Mouse (Mus musculus): Measurements from ENCODE around the gene Lrmda.

Gene Lrmda

GRCm38 (mm10) chr14:22727548-22727947, 708.0 kb downstream of the Lrmda start:
- DNase-seq (ENCODE audit: low spot score), result no peak

DNA sequence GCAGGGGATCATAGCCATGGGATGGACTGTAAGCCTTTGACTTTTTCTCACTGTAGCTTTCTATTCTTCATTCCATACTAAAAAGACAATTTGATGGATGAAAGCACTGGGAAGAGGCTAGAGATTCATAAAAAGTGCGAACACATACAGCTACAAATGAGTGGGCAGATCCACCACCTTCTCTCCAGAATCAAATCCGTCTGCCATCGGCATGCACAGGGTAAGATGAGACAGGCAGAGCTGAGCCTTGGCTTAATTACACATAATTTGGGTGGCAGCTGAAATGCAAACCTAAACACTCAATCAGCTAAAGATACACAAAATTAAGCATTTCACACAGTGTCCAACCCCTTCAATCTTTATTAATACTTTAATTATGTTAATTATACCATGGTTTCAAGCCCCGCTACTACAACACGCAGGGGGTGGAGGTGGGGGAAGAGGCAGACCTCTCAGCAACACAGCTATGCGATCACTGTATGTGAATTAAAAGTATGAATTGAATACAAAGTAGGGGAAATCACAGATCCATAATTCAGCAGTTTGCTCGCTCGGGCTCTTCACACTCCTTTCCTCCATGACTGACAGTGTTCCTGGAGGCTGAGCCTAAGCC, 709.2 kb downstream of the Lrmda start:
- no peak for DNase-seq (ENCODE audit: low spot score)

DNA sequence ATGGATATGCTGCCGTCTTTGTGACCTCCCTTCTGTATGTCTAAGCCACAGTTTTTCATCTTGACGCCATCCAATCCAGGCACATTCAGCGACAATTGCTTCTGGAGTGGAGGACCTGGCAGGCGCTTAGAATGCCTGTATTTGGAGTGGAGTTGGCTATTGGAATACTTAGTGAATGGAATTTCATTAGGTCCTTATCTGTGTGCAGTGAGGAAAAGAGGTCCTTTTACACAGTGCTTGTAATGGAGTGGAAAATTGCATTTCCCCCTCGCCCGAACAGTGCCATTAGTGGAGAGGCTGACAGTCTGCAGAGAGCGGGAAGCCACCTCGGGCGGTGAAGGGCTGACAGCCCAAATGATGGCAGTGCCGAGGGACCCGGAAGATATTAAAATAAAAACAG, 719.1 kb downstream of the Lrmda start:
- no peak for DNase-seq (ENCODE audit: low spot score)

GRCm38 (mm10) chr14:22742527-22742926, 723.0 kb downstream of the Lrmda start:
- DNase-seq (ENCODE audit: low spot score), result no peak

DNA sequence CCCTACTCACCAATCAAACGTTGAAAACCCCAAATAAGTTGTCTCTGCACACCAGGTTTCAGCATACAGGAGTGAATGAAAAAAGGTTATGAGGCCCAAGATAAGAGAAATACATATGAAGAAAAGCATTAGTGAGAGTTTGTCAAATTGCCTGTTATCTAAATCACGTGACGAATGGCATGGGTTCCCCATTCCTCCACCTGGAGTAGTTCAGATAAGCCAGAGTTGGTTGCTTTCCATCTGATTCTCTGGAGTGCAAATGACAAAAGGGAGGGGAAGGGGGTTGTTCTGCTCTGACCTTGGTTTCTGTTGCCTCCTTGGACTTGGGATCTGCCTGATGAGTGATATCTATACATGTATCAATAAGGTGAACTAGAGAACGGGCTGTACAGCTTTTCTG, 723.8 kb downstream of the Lrmda start:
- no peak for DNase-seq (ENCODE audit: low spot score)

- DNase-seq (ENCODE audit: low spot score), result peak; percentile 31
Observed at GRCm38 (mm10) chr14:22744701-22745100, 725.2 kb downstream of the Lrmda start.

GRCm38 (mm10) chr14:22745263-22745881, 725.9 kb downstream of the Lrmda start:
- DNase-seq (ENCODE audit: low spot score), result no peak

GRCm38 (mm10) chr14:22745882-22746480, 726.5 kb downstream of the Lrmda start:
- peak; percentile 62 for DNase-seq (ENCODE audit: low spot score)

GRCm38 (mm10) chr14:22747816-22748215, 728.3 kb downstream of the Lrmda start:
- DNase-seq (ENCODE audit: low spot score), result no peak

GRCm38 (mm10) chr14:22750409-22750808, 730.9 kb downstream of the Lrmda start:
- no peak for DNase-seq (ENCODE audit: low spot score)

- no peak for DNase-seq (ENCODE audit: low spot score)
Observed at GRCm38 (mm10) chr14:22751290-22751689, 731.8 kb downstream of the Lrmda start.

DNA sequence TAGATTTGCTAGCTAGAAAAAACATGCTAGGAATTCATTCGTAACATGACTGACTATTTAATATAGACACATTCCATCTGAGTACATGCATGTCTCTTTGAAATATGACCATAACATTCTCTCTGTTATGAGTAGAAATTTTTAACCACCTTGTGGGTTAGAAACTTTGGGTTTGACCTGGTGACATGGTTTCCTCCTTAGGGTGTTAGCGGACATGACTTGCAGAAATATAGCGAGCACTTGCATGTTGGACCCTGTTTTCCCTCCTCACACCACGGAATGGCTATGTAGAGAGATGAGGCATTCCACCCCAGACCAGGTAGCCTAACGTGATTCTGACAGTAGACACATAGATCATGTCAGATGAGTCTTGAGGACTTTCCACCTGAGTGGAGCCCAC, 735.1 kb downstream of the Lrmda start:
- no peak for DNase-seq (ENCODE audit: low spot score)

GRCm38 (mm10) chr14:22757493-22757892, 738.0 kb downstream of the Lrmda start:
- no peak for DNase-seq (ENCODE audit: low spot score)

DNA sequence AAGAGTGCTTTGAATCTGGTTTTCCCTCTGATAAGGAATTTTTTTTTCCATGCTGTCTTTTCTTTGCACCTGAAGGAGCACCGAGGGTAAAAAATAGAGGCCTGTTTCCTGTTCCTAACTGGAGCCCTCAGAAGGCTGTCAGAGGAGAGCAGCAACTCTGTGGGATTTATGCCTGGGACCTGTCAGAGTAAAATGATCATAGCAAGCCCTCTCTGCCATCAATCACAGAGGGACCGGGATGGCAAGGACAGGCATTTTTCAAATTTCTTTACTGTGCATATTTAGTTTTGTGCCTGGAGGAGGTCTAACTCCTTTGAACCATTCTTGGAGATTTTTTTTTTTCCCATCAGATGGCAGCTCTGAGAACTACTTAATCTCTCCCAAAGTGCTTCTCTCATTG, 739.7 kb downstream of the Lrmda start:
- DNase-seq (ENCODE audit: low spot score), result peak; percentile 45

DNA sequence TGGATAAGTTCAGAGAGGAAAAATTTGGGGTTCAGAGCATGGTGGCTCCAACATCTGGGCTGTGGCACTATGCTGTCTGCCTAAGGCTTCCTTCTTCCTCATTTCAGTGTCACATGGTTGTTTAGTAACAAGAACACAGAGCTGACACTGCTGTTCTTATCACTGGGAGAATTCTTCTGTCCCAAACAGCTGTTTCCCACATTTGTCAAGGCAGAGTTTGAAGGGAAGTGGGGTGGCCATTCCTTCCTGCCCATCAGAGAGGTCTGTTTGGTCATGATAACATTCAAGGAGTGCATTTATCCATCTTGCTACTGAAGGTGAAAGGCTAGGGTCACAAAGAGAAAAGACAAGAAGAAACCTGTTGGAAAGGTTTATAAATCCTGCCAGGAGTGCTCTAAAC, 740.2 kb downstream of the Lrmda start:
- peak; percentile 52 for DNase-seq (ENCODE audit: low spot score)

GRCm38 (mm10) chr14:22760241-22761039, 740.9 kb downstream of the Lrmda start:
- peak; percentile 56 for DNase-seq (ENCODE audit: low spot score)

- DNase-seq (ENCODE audit: low spot score), result peak; percentile 50
Observed at GRCm38 (mm10) chr14:22781709-22782108, 762.2 kb downstream of the Lrmda start.

- no peak for DNase-seq (ENCODE audit: low spot score)
Observed at GRCm38 (mm10) chr14:22782365-22782764, 762.9 kb downstream of the Lrmda start.

DNA sequence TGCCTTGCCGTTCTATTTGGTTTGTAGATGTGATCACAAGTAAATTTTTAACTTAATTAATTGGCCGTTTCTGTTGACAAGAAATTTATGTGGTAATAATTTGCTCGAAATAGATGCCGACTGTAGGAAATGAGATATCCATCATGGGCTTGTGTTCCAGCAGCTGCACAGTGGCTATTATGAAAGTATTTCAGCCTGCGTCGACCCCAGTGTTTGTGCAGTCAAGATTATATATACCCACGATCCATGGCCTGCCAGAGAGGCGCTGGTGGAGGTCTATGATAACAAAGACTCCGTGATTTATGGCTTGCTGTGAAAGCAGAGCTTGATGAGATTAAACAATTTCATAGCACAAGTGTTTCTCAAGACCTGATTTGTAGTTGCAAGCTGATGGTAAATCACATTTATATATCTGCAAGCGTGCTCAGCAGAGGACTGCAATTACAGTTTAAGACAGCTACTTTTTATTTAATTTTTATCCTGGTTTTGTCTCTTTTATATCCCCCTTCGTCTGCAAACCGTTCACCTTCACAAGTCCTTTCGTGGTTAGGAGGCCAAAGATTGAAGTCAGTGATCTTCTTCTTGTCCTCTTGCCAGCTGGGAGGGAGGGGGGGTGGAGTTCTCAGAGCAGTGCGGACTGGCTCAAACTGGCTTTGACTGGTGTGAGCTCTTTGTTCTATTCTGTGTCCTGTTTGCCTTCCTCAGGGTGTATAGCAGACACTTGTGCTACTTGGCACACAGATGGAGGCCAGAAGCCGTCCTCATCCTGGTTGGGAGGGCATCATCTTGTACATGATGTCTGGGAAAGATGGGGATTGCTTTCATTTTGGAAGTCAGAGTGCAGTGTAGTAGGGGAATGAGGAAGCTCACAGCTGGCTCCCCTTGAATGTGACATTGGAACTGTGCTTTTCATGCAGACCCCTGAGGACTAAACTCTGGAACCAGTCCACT, 764.0 kb downstream of the Lrmda start:
- DNase-seq (ENCODE audit: low spot score), result peak; percentile 74

DNA sequence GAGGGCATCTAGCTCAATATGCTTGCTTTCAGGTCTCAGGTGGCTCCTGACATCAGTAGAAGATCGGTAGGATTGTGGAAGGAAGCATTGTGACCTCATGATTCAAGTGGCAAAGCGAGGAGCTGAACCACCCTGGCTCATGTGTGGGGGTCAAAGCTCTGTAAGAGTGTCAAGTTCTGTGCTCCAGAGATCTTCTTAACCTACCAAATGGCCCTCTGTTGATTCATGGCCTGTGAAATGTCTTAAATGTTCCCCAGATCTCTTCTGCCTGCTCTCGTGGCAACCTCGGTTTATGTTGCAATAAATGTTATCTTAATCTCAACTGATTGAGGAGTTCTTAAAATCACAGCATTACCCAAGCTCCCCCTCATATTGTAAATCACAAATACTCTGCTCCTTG, 780.5 kb downstream of the Lrmda start:
- no peak for DNase-seq (ENCODE audit: low spot score)

DNA sequence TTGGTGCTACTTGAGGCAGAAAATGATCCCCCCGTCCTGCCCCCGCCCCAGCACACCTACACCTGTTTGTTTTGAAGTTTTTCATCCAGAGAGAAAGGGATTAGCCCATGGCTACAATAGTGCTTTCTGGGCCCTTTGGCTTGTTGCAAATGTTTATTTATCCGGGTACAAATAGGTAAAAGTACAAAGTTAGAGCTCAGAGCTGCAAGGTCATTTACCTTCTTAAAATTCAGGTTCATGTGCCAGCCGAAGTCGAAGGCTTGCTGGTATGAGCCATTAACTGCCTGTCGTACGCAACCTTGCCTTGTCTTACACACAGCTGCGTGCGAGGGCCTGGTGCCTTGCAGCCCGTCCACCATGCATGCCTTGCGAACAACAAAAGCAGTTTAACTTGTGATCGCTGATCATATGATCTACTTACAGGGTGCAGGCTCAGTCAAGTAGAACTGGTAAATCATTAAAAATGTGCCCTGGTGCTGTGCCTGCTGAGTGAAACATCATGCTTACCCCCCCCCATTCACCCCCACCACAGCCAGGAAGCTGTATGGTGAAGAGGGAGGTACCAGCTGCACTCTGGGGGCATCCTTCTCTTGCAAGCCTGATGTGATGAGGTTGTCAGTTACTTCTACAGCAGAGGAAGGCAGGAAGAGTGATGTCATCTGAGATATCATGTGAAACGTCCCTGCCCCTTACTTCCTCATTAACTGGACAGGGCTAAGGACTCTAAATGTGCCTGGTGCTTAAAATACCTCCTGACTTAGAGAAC, 781.5 kb downstream of the Lrmda start:
- no peak for DNase-seq (ENCODE audit: low spot score)
